Mouse (Mus musculus) intestine, embryonic 16.5 days (tissue): Measurements from ENCODE around the gene Shank2. TPM values are rescaled to one million over a fixed set of nuclear protein-coding genes. Genes with fewer than 3 reads are reported as not detected.

Experiments
- ATAC-seq: fragments of 200-750 bp; cut with Nextera tagmentation; 2 replicates; pipeline ENCODE4 v1.8.0; 2017; ENCODE audit warnings: moderate TSS enrichment, moderate library complexity
- H3K27ac ChIP-seq: fragments of 300-500 bp; sonication (generic); 2 replicates; pipeline ENCODE4 v1.5.1; 2014; ENCODE audit warnings: mild to moderate bottlenecking, low read length
- H3K27me3 ChIP-seq: fragments of 300-500 bp; sonication (generic); replicated peaks from 2 replicates; pipeline ENCODE4 v1.6.1; 2014; ENCODE audit warnings: low read length, control low read depth, mixed read lengths; ENCODE audit not compliant: control insufficient read depth, insufficient read depth
- H3K36me3 ChIP-seq: fragments of 300-500 bp; sonication (generic); 2 replicates; pipeline ENCODE4 v1.6.1; 2014; ENCODE audit warnings: low read length, control low read depth; ENCODE audit not compliant: control insufficient read depth, insufficient read depth
- H3K4me1 ChIP-seq: fragments of 300-500 bp; sonication (generic); 2 replicates; pipeline ENCODE4 v1.6.1; 2014; ENCODE audit warnings: low read length, control low read depth, mixed read lengths; ENCODE audit not compliant: control insufficient read depth, insufficient read depth
- H3K4me2 ChIP-seq: fragments of 300-500 bp; sonication (generic); 2 replicates; pipeline ENCODE4 v1.6.1; 2014; ENCODE audit warnings: low read depth, low read length, control low read depth
- H3K4me3 ChIP-seq: fragments of 300-500 bp; sonication (generic); 2 replicates; pipeline ENCODE4 v1.5.1; 2014; ENCODE audit warnings: mild to moderate bottlenecking, low read length
- H3K9ac ChIP-seq: fragments of 300-500 bp; sonication (generic); 2 replicates; pipeline ENCODE4 v1.6.1; 2014; ENCODE audit warnings: low read depth, low read length
- H3K9me3 ChIP-seq: fragments of 300-500 bp; sonication (generic); 2 replicates; pipeline ENCODE4 v1.6.1; 2016; ENCODE audit warnings: low read length, control low read depth; ENCODE audit not compliant: control insufficient read depth
- WGBS: fragments of 180-500 bp; shearing (Covaris S2); extraction: QIAGEN DNeasy Blood & Tissue Kit; methylation state at CpG from one replicate; pipeline ENCODE4 v1.1.7; 2014; 5-methylcytosine and 5-hydroxymethylcytosine counted together
- polyA plus RNA-seq: library from polyadenylated mRNA; unstranded; fragments of >200 nt; fragmentation: Nextera tagmentation; extraction: Ambion mirVana; gene quantifications from 2 replicates; pipeline ENCODE4 v1.2.1, GENCODE M21; 2015

Shank2 gene
- polyA plus RNA-seq, 1 experiment from 2014 or later: 1.0 TPM

GRCm38 (mm10) chr7:144023561-144023960 lies 21.8 kb downstream of the Shank2 start:
- 42% methylated on average over 4 of the region's 4 CpGs for WGBS

GRCm38 (mm10) chr7:144026024-144026752 lies 24.5 kb downstream of the Shank2 start:
- Histone ChIP-seq H3K9ac (no peak overlapping the region), H3K27me3 (no peaks in the 10 kb centered on the region), H3K4me1 (peaks cover 12% of the 10 kb centered on the region), H3K36me3 (no peaks in the 10 kb centered on the region), H3K9me3 (peaks cover 2% of the 10 kb centered on the region; the same call in 1 of the 2 replicates), H3K4me2 (no peak overlapping the region), H3K4me3 (no peak overlapping the region), H3K27ac (no peak overlapping the region)
- ATAC-seq: no peak
- 82% methylated on average over 12 of the region's 12 CpGs for WGBS

More at GRCm38 (mm10) chr7:144023561-144023960, 21.8 kb downstream of the Shank2 start:
- peaks cover 12% of the 10 kb centered on the region for H3K4me1 ChIP-seq
- no peak overlapping the region for H3K4me2 ChIP-seq
- peaks cover 2% of the 10 kb centered on the region; the same call in 1 of the 2 replicates for H3K9me3 ChIP-seq
- H3K4me3 ChIP-seq: no peak overlapping the region
- ATAC-seq: no peak
- no peak overlapping the region for H3K27ac ChIP-seq
- H3K27me3 ChIP-seq: no peaks in the 10 kb centered on the region
- no peak overlapping the region for H3K9ac ChIP-seq
- H3K36me3 ChIP-seq: no peaks in the 10 kb centered on the region

- Histone ChIP-seq H3K4me1 (no peaks in the 10 kb centered on the region), H3K9me3 (peaks cover 2% of the 10 kb centered on the region; the same call in 1 of the 2 replicates), H3K27ac (no peak overlapping the region), H3K4me2 (no peak overlapping the region), H3K36me3 (no peaks in the 10 kb centered on the region), H3K4me3 (no peak overlapping the region), H3K9ac (no peak overlapping the region), H3K27me3 (no peaks in the 10 kb centered on the region)
- ATAC-seq: no peak
- 66% methylated on average over 5 of the region's 5 CpGs for WGBS
These were observed 27.5 kb downstream of the Shank2 start for GRCm38 (mm10) chr7:144029246-144029645.

DNA sequence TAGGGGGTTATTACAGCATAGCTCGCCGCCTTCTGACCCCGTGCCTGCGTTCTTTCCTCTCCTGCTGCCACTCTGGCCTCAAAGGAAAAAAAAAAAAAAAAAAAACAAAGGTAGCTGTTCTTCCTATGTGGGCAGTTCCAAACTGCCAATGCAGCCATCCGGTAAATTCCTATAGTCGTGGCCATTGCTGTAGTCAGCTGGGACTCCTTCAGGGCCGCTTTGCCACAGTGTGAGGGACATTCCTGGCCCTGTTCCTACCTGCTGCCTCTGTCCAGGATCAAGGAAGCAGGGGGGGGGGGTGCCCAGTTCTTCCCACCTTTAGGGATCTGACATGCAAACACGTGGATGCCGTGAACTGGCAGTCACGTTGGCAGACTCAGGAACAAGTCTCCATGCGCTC lies 29.1 kb downstream of the Shank2 start:
- no peak overlapping the region for H3K4me2 ChIP-seq

DNA sequence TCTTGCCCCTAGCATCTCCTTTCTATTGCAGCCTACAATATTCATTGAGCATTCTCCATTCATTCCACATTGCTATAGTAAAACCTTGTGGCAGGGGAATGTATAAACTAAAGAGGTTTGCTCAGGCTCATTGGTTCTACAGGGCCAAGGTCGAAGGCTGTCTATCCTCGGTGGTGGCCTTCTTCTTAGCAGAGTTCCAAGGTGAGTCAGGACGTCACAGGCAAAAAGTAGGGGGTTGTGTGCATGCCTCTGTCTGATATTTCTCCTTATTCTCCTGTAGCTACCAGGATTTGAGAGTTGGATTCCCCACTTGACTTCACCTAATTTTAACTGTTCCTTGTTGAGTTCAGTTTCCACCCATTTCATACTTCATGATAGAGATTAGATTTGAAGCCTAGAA lies 29.9 kb downstream of the Shank2 start:
- H3K36me3 ChIP-seq: no peaks in the 10 kb centered on the region
- H3K4me3 ChIP-seq: no peak overlapping the region
- no peaks in the 10 kb centered on the region for H3K27me3 ChIP-seq
- 83% methylated on average over 3 of the region's 3 CpGs for WGBS
- H3K9ac ChIP-seq: no peak overlapping the region
- no peaks in the 10 kb centered on the region for H3K9me3 ChIP-seq
- no peaks in the 10 kb centered on the region for H3K4me1 ChIP-seq
- no peak overlapping the region for H3K4me2 ChIP-seq
- no peak for ATAC-seq
- H3K27ac ChIP-seq: no peak overlapping the region

More for the DNA sequence above, 29.1 kb downstream of the Shank2 start:
- no peak for ATAC-seq
- Histone ChIP-seq H3K9me3 (peaks cover 2% of the 10 kb centered on the region; the same call in 1 of the 2 replicates), H3K27me3 (no peaks in the 10 kb centered on the region), H3K4me1 (no peaks in the 10 kb centered on the region), H3K9ac (no peak overlapping the region), H3K36me3 (no peaks in the 10 kb centered on the region), H3K4me3 (no peak overlapping the region), H3K27ac (no peak overlapping the region)
- WGBS: 64% methylated on average over 11 of the region's 11 CpGs

- no peak for ATAC-seq
These were observed 35.8 kb downstream of the Shank2 start for GRCm38 (mm10) chr7:144037541-144037940.

GRCm38 (mm10) chr7:144037966-144038669 lies 36.4 kb downstream of the Shank2 start:
- H3K4me3 ChIP-seq: no peak overlapping the region
- H3K36me3 ChIP-seq: no peaks in the 10 kb centered on the region
- no peaks in the 10 kb centered on the region for H3K27me3 ChIP-seq
- peak; percentile 82 for ATAC-seq
- WGBS: 47% methylated on average over 9 of the region's 9 CpGs
- H3K4me1 ChIP-seq: peaks cover 11% of the 10 kb centered on the region; the same call in 1 of the 2 replicates
- H3K9ac ChIP-seq: 0 out of 2 replicates have a peak overlapping the region, but pooled peaks have one; percentile 31
- no peak overlapping the region for H3K27ac ChIP-seq
- H3K9me3 ChIP-seq: no peaks in the 10 kb centered on the region
- no peak overlapping the region for H3K4me2 ChIP-seq

More at GRCm38 (mm10) chr7:144037541-144037940, 35.8 kb downstream of the Shank2 start:
- H3K9ac ChIP-seq: no peak overlapping the region
- no peak overlapping the region for H3K4me2 ChIP-seq
- peaks cover 11% of the 10 kb centered on the region; the same call in 1 of the 2 replicates for H3K4me1 ChIP-seq
- no peaks in the 10 kb centered on the region for H3K27me3 ChIP-seq
- H3K4me3 ChIP-seq: no peak overlapping the region
- no peaks in the 10 kb centered on the region for H3K9me3 ChIP-seq
- no peaks in the 10 kb centered on the region for H3K36me3 ChIP-seq
- 95% methylated on average over 11 of the region's 11 CpGs for WGBS
- H3K27ac ChIP-seq: no peak overlapping the region

GRCm38 (mm10) chr7:144038741-144039140 lies 37.0 kb downstream of the Shank2 start:
- Histone ChIP-seq H3K9me3 (no peaks in the 10 kb centered on the region), H3K4me1 (peaks cover 11% of the 10 kb centered on the region; the same call in 1 of the 2 replicates), H3K4me2 (no peak overlapping the region), H3K9ac (no peak overlapping the region), H3K27ac (no peak overlapping the region), H3K27me3 (no peaks in the 10 kb centered on the region), H3K4me3 (no peak overlapping the region), H3K36me3 (no peaks in the 10 kb centered on the region)
- no peak for ATAC-seq
- WGBS: 78% methylated on average over 8 of the region's 8 CpGs

- ATAC-seq: no peak
- 57% methylated on average over 3 of the region's 3 CpGs for WGBS
- H3K27ac ChIP-seq: no peak overlapping the region
- no peaks in the 10 kb centered on the region for H3K27me3 ChIP-seq
- no peaks in the 10 kb centered on the region for H3K9me3 ChIP-seq
- no peak overlapping the region for H3K4me3 ChIP-seq
- H3K9ac ChIP-seq: no peak overlapping the region
- peaks cover 11% of the 10 kb centered on the region; the same call in 1 of the 2 replicates for H3K4me1 ChIP-seq
- H3K36me3 ChIP-seq: no peaks in the 10 kb centered on the region
- H3K4me2 ChIP-seq: no peak overlapping the region
These were observed 38.6 kb downstream of the Shank2 start for GRCm38 (mm10) chr7:144040328-144040727.
